Mouse (Mus musculus): ENCODE measurements at regions not wholly inside any gene's neighbourhood (a gene's known extent, or its start where the extent isn't known, plus 50 kb on each side); places are given as distances from the start of the nearest gene placed in this dataset.

GRCm38 (mm10) chr12:107121990-107122389 lies 366.4 kb upstream of the 3110018I06Rik start:
- Histone ChIP-seq H3K9me3 (no peaks in the 10 kb centered on the region), H3K9ac (replicated peaks) (no peak overlapping the region), H3K4me2 (replicated peaks) (no peak overlapping the region), H3K4me1 (0 out of 2 replicates have a peak, but pooled peaks cover 3% of the 10 kb centered on the region), H3K27ac (replicated peaks) (no peak overlapping the region), H3K27me3 (no peaks in the 10 kb centered on the region), H3K4me3 (no peak overlapping the region), H3K36me3 (no peaks in the 10 kb centered on the region)
- no peak for ATAC-seq (ENCODE audit: low FRiP score, low read depth)
- 65% methylated on average over 4 of the region's 4 CpGs for WGBS

- Histone ChIP-seq H3K9me3 (no peaks in the 10 kb centered on the region), H3K36me3 (no peaks in the 10 kb centered on the region), H3K27ac (replicated peaks) (no peak overlapping the region), H3K9ac (replicated peaks) (no peak overlapping the region), H3K4me3 (no peak overlapping the region), H3K4me2 (replicated peaks) (no peak overlapping the region), H3K4me1 (0 out of 2 replicates have a peak, but pooled peaks cover 3% of the 10 kb centered on the region), H3K27me3 (no peaks in the 10 kb centered on the region)
- no peak for ATAC-seq (ENCODE audit: low FRiP score, low read depth)
- WGBS = 95% methylated on average over 8 of the region's 8 CpGs
Measured at GRCm38 (mm10) chr12:107123661-107124060, 364.8 kb upstream of the 3110018I06Rik start.

DNA sequence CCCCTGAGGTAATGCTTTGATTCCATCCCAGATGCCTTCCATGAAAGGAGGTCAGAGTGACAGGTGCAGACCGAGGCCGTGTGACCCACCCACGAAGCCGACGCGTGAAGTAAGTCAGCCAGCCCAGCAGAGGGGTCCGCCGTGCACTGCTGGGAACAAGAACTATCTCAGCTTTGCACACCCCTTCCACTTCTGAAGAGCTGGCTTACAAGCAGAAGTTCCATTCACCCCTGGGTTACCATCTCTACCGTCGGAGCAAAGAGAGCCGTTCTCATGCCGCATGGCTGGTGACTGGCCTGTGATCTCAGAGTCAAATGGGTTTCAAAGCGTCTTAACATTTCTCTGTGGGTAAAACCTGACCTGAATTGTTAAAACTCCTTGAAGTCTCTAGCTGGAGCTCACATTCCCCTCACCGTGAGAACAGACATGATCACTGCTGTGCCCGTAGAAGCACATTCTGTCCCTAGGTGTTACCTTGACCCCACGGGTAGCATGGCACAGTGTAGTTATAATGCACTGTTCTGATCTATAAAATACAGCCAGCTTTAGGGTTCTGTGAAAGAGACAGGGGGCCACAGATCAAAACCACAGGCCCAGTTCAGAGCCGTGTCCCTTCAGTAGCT lies 364.1 kb upstream of the 3110018I06Rik start:
- no peak overlapping the region for H3K27ac ChIP-seq (replicated peaks)
- H3K27me3 ChIP-seq = no peaks in the 10 kb centered on the region
- H3K4me3 ChIP-seq = no peak overlapping the region
- no peak overlapping the region for H3K9ac ChIP-seq (replicated peaks)
- H3K9me3 ChIP-seq = no peaks in the 10 kb centered on the region
- no peak overlapping the region for H3K4me2 ChIP-seq (replicated peaks)
- ATAC-seq (ENCODE audit: low FRiP score, low read depth) = no peak
- no peaks in the 10 kb centered on the region for H3K36me3 ChIP-seq
- H3K4me1 ChIP-seq = 0 out of 2 replicates have a peak, but pooled peaks cover 3% of the 10 kb centered on the region
- 88% methylated on average over 17 of the region's 17 CpGs for WGBS

DNA sequence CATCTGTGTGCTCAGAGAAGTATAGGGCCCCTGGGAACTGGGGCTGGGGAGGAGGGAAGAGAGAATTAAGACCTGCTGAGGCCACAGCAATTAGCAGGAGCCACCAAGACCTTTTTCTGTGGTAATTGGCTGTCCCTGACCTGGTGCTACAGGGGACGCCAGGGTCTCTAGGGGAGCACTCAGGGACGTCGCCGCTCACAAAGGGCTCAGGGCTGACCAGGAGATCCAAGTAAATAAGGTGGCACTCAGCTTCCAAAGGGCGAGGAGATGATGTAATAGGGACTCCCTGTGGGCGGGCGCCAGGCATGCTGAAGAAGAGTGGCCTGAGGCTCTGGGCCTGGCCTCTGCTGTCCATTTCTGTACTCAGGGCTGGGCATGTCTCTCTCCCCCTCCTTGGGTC lies 363.2 kb upstream of the 3110018I06Rik start:
- H3K36me3 ChIP-seq = no peaks in the 10 kb centered on the region
- 0 out of 2 replicates have a peak, but pooled peaks cover 3% of the 10 kb centered on the region for H3K4me1 ChIP-seq
- H3K27me3 ChIP-seq = no peaks in the 10 kb centered on the region
- WGBS = 64% methylated on average over 7 of the region's 7 CpGs
- no peak overlapping the region for H3K4me3 ChIP-seq
- H3K4me2 ChIP-seq (replicated peaks) = no peak overlapping the region
- H3K9ac ChIP-seq (replicated peaks) = no peak overlapping the region
- no peak overlapping the region for H3K27ac ChIP-seq (replicated peaks)
- no peak for ATAC-seq (ENCODE audit: low FRiP score, low read depth)
- H3K9me3 ChIP-seq = no peaks in the 10 kb centered on the region

DNA sequence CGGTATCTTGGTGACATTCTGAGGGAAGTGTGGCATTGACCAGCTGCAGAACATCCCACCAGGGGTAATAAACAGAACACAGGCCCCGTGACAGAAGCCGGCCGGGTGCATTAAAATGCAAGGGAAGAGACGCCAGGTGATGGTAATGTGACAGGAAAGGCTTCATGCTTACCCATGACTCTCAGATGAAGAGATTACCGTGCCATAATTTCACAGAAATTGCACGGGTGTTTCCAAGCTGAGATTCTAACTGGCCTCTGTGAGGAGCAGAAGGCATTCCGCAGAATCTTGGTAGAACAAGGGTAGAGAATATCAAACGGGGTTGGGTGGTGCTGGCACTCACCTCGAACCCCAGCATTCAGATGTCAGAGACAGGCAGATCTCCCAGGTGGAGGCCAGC lies 362.4 kb upstream of the 3110018I06Rik start:
- no peak overlapping the region for H3K4me3 ChIP-seq
- ATAC-seq (ENCODE audit: low FRiP score, low read depth) = no peak
- H3K36me3 ChIP-seq = no peaks in the 10 kb centered on the region
- 0 out of 2 replicates have a peak, but pooled peaks cover 3% of the 10 kb centered on the region for H3K4me1 ChIP-seq
- H3K9ac ChIP-seq (replicated peaks) = no peak overlapping the region
- no peaks in the 10 kb centered on the region for H3K9me3 ChIP-seq
- 86% methylated on average over 10 of the region's 10 CpGs for WGBS
- H3K27ac ChIP-seq (replicated peaks) = no peak overlapping the region
- H3K4me2 ChIP-seq (replicated peaks) = no peak overlapping the region
- H3K27me3 ChIP-seq = no peaks in the 10 kb centered on the region

DNA sequence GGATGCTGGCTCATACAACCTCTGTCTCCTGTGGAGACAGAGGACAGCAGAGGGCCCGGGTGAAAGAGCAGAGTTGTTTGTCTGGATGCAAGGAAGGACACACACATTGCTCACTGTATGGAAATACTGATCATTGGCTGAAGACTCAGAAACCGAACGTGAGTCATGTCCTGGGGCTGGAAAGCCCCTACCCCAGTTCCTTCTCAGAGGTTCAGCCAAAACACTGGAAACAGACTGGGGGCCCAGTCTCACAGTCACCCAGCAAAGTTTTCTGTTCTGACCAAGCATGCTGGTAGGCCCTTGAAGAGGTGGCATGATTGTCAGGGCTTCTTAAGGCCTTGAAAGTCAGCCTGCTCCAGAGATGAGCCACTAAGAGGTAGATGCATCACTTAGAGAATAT lies 360.8 kb upstream of the 3110018I06Rik start:
- Histone ChIP-seq H3K4me1 (no peaks in the 10 kb centered on the region), H3K36me3 (no peaks in the 10 kb centered on the region), H3K27me3 (no peaks in the 10 kb centered on the region), H3K9ac (replicated peaks) (no peak overlapping the region), H3K4me3 (no peak overlapping the region), H3K27ac (replicated peaks) (no peak overlapping the region), H3K4me2 (replicated peaks) (no peak overlapping the region), H3K9me3 (no peaks in the 10 kb centered on the region)
- WGBS = 77% methylated on average over 3 of the region's 3 CpGs
- no peak for ATAC-seq (ENCODE audit: low FRiP score, low read depth)

GRCm38 (mm10) chr12:107129232-107129631 lies 359.2 kb upstream of the 3110018I06Rik start:
- Histone ChIP-seq H3K4me1 (no peaks in the 10 kb centered on the region), H3K9ac (replicated peaks) (no peak overlapping the region), H3K4me2 (replicated peaks) (no peak overlapping the region), H3K4me3 (no peak overlapping the region), H3K9me3 (no peaks in the 10 kb centered on the region), H3K27ac (replicated peaks) (no peak overlapping the region), H3K36me3 (no peaks in the 10 kb centered on the region), H3K27me3 (no peaks in the 10 kb centered on the region)
- 74% methylated on average over 6 of the region's 6 CpGs for WGBS
- no peak for ATAC-seq (ENCODE audit: low FRiP score, low read depth)

DNA sequence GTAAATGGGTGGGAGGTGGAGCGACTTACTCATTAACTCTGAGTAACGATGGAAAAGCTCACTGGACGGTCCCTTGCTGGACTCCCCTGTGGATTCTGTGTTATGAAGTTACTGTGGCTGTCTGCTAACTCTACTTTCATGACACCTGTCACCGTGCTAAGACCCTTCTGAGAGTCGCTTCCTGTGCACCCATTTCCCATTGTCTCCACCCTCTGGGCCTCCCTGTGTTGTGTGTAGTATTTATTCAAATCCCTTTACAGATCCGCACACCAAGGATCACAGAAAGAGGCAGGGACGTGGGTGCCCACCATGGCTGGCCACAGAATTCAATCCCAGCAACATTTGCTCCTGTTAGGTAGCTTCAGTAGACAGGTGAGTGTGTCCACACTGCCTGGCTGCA lies 357.1 kb upstream of the 3110018I06Rik start:
- Histone ChIP-seq H3K4me2 (replicated peaks) (no peak overlapping the region), H3K4me3 (no peak overlapping the region), H3K27me3 (no peaks in the 10 kb centered on the region), H3K27ac (replicated peaks) (no peak overlapping the region), H3K9me3 (no peaks in the 10 kb centered on the region), H3K9ac (replicated peaks) (no peak overlapping the region), H3K4me1 (no peaks in the 10 kb centered on the region), H3K36me3 (no peaks in the 10 kb centered on the region)
- ATAC-seq (ENCODE audit: low FRiP score, low read depth) = no peak
- 73% methylated on average over 7 of the region's 7 CpGs for WGBS

GRCm38 (mm10) chr12:107131841-107132240 lies 356.6 kb upstream of the 3110018I06Rik start:
- no peaks in the 10 kb centered on the region for H3K4me1 ChIP-seq
- no peak overlapping the region for H3K9ac ChIP-seq (replicated peaks)
- no peaks in the 10 kb centered on the region for H3K36me3 ChIP-seq
- no peaks in the 10 kb centered on the region for H3K27me3 ChIP-seq
- H3K4me2 ChIP-seq (replicated peaks) = no peak overlapping the region
- H3K27ac ChIP-seq (replicated peaks) = no peak overlapping the region
- 89% methylated on average over 6 of the region's 6 CpGs for WGBS
- no peak for ATAC-seq (ENCODE audit: low FRiP score, low read depth)
- H3K4me3 ChIP-seq = no peak overlapping the region
- no peaks in the 10 kb centered on the region for H3K9me3 ChIP-seq

DNA sequence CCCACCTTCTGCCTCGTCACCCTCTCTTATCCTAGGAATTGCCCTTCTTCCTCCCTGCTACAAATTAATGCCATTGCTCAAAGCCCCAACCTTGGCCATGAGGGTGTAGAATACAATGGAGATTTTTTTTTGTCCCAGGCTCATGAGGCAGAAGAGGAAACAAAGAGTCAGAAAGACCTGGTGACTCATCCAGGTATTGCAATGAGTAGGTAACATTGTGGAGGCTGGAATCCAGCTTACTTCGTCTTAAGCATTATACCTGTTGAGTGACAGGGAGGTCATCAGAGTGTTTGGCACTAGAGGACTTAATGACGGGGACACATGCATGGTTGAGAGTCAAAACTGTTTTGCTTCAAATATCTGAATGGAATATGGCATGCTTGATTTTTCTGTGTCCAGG lies 355.9 kb upstream of the 3110018I06Rik start:
- Histone ChIP-seq H3K36me3 (no peaks in the 10 kb centered on the region), H3K9me3 (no peaks in the 10 kb centered on the region), H3K27ac (replicated peaks) (no peak overlapping the region), H3K27me3 (no peaks in the 10 kb centered on the region), H3K4me3 (no peak overlapping the region), H3K4me1 (no peaks in the 10 kb centered on the region), H3K9ac (replicated peaks) (no peak overlapping the region), H3K4me2 (replicated peaks) (no peak overlapping the region)
- ATAC-seq (ENCODE audit: low FRiP score, low read depth) = no peak
- 82% methylated on average over 3 of the region's 3 CpGs for WGBS

DNA sequence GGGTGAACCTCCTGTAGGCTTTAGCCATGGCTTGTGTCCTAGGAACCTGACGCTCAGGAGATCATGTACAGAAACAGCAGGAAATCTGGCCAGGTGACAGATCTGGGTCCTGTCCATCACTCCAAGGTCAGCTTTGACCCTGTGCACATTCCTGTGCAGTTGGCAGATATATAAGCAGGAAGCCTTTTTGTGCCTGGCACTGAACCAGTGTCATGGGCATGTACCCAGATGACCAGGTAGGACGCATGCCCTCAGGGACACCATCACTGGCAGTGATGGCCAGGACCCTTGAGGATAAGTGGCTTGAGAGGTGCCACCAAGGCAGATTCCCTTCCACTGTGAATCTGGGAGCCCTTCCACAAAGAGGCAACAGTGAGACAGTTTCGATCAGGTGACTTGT lies 354.1 kb upstream of the 3110018I06Rik start:
- no peak overlapping the region for H3K27ac ChIP-seq (replicated peaks)
- no peak overlapping the region for H3K4me2 ChIP-seq (replicated peaks)
- no peaks in the 10 kb centered on the region for H3K27me3 ChIP-seq
- H3K9me3 ChIP-seq = no peaks in the 10 kb centered on the region
- H3K36me3 ChIP-seq = no peaks in the 10 kb centered on the region
- no peak overlapping the region for H3K9ac ChIP-seq (replicated peaks)
- H3K4me3 ChIP-seq = no peak overlapping the region
- ATAC-seq (ENCODE audit: low FRiP score, low read depth) = no peak
- WGBS = 92% methylated on average over 3 of the region's 3 CpGs
- no peaks in the 10 kb centered on the region for H3K4me1 ChIP-seq

GRCm38 (mm10) chr12:107138677-107139400 lies 349.6 kb upstream of the 3110018I06Rik start:
- no peaks in the 10 kb centered on the region for H3K4me1 ChIP-seq
- ATAC-seq (ENCODE audit: low FRiP score, low read depth) = no peak
- H3K9ac ChIP-seq (replicated peaks) = no peak overlapping the region
- no peaks in the 10 kb centered on the region for H3K9me3 ChIP-seq
- no peaks in the 10 kb centered on the region for H3K27me3 ChIP-seq
- H3K4me3 ChIP-seq = no peak overlapping the region
- no peak overlapping the region for H3K27ac ChIP-seq (replicated peaks)
- no peak overlapping the region for H3K4me2 ChIP-seq (replicated peaks)
- H3K36me3 ChIP-seq = no peaks in the 10 kb centered on the region
- 94% methylated on average over 8 of the region's 8 CpGs for whole genome bisulfite sequencing

Measured in midbrain, embryonic 12.5 days (tissue).